Mouse (Mus musculus): Measurements from ENCODE around the gene Fam20a. TPM values are rescaled to one million over a fixed set of nuclear protein-coding genes. Genes with fewer than 3 reads are reported as not detected.
A peak's percentile ranks its signal among the peaks of the same experiment; 100 is the strongest.

The Fam20a gene
- total and polyA plus RNA-seq, 2 experiments: 6.9 to 30.6 TPM

DNA sequence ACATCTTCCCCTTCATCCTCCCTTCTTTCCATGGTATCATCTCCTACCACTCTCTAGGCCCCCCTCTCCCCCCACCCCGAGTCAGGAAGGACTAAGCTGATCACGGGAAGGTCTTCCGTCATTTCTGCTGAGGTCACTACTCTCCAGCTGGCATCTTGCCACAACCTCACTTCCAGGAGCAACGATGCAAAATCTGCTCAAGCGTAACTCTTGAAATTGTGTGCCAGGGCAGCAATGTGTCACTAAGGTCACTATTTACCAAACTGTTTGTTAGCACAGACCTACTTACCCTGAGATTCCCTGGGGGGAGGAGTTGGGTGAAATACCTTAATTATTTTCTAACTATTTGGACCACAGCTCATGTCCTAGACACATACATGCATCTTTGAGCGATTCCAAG lies 21.3 kb downstream of the Fam20a start:
- H3K27ac ChIP-seq (replicated peaks; ENCODE audit: insufficient read depth, low read depth, low read length): peak overlapping the region; percentile 90

DNA sequence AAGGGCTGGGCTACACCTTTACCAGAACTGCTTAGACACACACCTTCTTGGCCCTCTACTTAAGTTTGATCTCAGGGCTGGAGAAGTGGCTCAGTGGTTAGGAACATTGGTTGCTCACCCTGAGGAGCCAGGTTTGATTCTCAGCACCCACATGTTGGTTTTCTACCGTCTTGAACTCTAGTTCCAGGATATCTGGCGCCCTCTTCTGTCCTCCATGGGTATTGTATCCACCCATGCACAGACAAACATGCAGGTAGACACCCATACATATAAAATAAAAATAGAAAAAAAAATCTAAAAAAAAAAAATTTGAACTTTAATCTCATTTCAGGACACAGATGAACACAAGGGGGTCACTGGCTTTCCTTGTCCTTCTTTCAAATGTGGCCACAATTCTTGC lies 22.3 kb downstream of the Fam20a start:
- TF ChIP-seq POLR2A (IDR thresholded peaks at IDR 0.05; ENCODE audit: extremely low read depth, insufficient read depth, low read length): no peak
- TF ChIP-seq CTCF (IDR thresholded peaks at IDR 0.05; ENCODE audit: low read depth, low read length): 0 out of 2 replicates have a peak, but pooled peaks have one; percentile 15

More for the DNA sequence above, 21.3 kb downstream of the Fam20a start:
- TF ChIP-seq CTCF (IDR thresholded peaks at IDR 0.05; ENCODE audit: low read depth, low read length): no peak
- TF ChIP-seq POLR2A (IDR thresholded peaks at IDR 0.05; ENCODE audit: extremely low read depth, insufficient read depth, low read length): no peak
- Histone ChIP-seq H3K4me1 (ENCODE audit: control insufficient read depth, insufficient read depth, low read length) (peaks cover 33% of the 10 kb centered on the region), H3K9ac (ENCODE audit: low read depth, low read length) (no peak overlapping the region), H3K27me3 (ENCODE audit: control insufficient read depth, insufficient read depth, low read length) (no peaks in the 10 kb centered on the region), H3K36me3 (ENCODE audit: control insufficient read depth, insufficient read depth, low read length) (no peaks in the 10 kb centered on the region), H3K79me2 (ENCODE audit: control insufficient read depth, insufficient read depth, low read length) (peaks cover 30% of the 10 kb centered on the region; the same call in 1 of the 2 replicates), H3K4me3 (ENCODE audit: insufficient read depth, low read depth, low read length) (no peak overlapping the region)
- peak; percentile 95 for DNase-seq (ENCODE audit: extremely low read depth, low read depth, low spot score)
- WGBS: 6% methylated on average over 6 of the region's 6 CpGs

DNA sequence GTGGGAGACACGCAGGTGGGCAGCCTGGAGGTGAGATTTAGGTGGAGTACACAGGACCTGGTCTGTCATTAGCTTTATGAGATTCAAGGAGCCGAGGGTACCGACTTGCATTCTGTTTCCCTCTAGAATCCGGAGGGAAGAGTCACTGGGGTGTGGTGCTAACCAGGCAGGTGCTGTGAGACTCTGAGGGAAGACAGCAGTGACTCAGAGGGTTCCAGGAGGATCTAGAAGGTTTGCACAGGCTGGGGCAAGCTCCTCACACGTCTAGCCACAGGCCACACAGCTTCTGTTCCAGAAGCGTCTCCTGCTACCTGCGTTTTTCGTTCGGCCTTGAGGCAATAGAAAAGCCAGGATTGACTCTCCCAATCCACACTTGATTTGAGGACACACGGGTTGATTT lies 23.3 kb downstream of the Fam20a start:
- Histone ChIP-seq H3K79me2 (ENCODE audit: control insufficient read depth, insufficient read depth, low read length) (peaks cover 27% of the 10 kb centered on the region; the same call in 1 of the 2 replicates), H3K27ac (replicated peaks; ENCODE audit: insufficient read depth, low read depth, low read length) (no peak overlapping the region), H3K27me3 (ENCODE audit: control insufficient read depth, insufficient read depth, low read length) (no peaks in the 10 kb centered on the region), H3K4me3 (ENCODE audit: insufficient read depth, low read depth, low read length) (no peak overlapping the region), H3K36me3 (ENCODE audit: control insufficient read depth, insufficient read depth, low read length) (no peaks in the 10 kb centered on the region), H3K4me1 (ENCODE audit: control insufficient read depth, insufficient read depth, low read length) (peaks cover 19% of the 10 kb centered on the region), H3K9ac (ENCODE audit: low read depth, low read length) (no peak overlapping the region)
- WGBS: 90% methylated on average over 10 of the region's 10 CpGs
- DNase-seq (ENCODE audit: extremely low read depth, low read depth, low spot score): no peak
- no peak for TF ChIP-seq CTCF (IDR thresholded peaks at IDR 0.05; ENCODE audit: low read depth, low read length)
- no peak for TF ChIP-seq POLR2A (IDR thresholded peaks at IDR 0.05; ENCODE audit: extremely low read depth, insufficient read depth, low read length)

More for the DNA sequence above, 22.3 kb downstream of the Fam20a start:
- Histone ChIP-seq H3K27ac (replicated peaks; ENCODE audit: insufficient read depth, low read depth, low read length) (no peak overlapping the region), H3K9ac (ENCODE audit: low read depth, low read length) (no peak overlapping the region), H3K27me3 (ENCODE audit: control insufficient read depth, insufficient read depth, low read length) (no peaks in the 10 kb centered on the region), H3K79me2 (ENCODE audit: control insufficient read depth, insufficient read depth, low read length) (peaks cover 30% of the 10 kb centered on the region; the same call in 1 of the 2 replicates), H3K4me1 (ENCODE audit: control insufficient read depth, insufficient read depth, low read length) (peaks cover 29% of the 10 kb centered on the region), H3K4me3 (ENCODE audit: insufficient read depth, low read depth, low read length) (no peak overlapping the region), H3K36me3 (ENCODE audit: control insufficient read depth, insufficient read depth, low read length) (no peaks in the 10 kb centered on the region)
- 80% methylated on average over 2 of the region's 2 CpGs for WGBS
- no peak for DNase-seq (ENCODE audit: extremely low read depth, low read depth, low spot score)

DNA sequence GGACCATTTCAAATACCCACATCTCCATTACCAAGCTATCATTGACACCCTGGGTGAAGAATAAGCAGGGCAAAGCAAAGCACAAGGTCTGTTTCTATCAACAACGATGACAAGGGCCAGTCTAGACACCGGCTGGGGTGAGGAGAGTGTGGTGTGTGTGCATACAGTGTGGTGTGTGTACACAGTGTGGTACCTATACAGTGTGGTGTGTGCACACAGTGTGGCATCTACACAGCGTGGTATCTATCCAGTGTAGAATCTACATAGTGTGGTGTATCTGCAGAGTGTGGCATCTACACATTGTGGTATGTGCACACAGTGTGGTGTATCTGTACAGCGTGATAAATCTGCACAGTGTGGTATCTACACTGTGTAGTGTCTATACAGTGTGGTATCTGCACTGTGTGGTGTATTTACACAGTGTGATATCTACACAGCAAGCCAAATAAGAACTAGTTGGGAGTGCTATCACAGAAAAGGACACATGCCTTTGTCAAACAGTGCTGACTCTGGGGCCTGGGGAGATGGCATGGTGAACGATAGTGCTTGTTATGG lies 24.9 kb downstream of the Fam20a start:
- Histone ChIP-seq H3K4me1 (ENCODE audit: control insufficient read depth, insufficient read depth, low read length) (peaks cover 20% of the 10 kb centered on the region), H3K36me3 (ENCODE audit: control insufficient read depth, insufficient read depth, low read length) (no peaks in the 10 kb centered on the region), H3K27me3 (ENCODE audit: control insufficient read depth, insufficient read depth, low read length) (no peaks in the 10 kb centered on the region), H3K9ac (ENCODE audit: low read depth, low read length) (no peak overlapping the region), H3K4me3 (ENCODE audit: insufficient read depth, low read depth, low read length) (no peak overlapping the region), H3K79me2 (ENCODE audit: control insufficient read depth, insufficient read depth, low read length) (peaks cover 27% of the 10 kb centered on the region; the same call in 1 of the 2 replicates), H3K27ac (replicated peaks; ENCODE audit: insufficient read depth, low read depth, low read length) (no peak overlapping the region)
- no peak for DNase-seq (ENCODE audit: extremely low read depth, low read depth, low spot score)
- TF ChIP-seq CTCF (IDR thresholded peaks at IDR 0.05; ENCODE audit: low read depth, low read length) (no peak), POLR2A (IDR thresholded peaks at IDR 0.05; ENCODE audit: extremely low read depth, insufficient read depth, low read length) (no peak)
- 78% methylated on average over 5 of the region's 5 CpGs for WGBS

DNA sequence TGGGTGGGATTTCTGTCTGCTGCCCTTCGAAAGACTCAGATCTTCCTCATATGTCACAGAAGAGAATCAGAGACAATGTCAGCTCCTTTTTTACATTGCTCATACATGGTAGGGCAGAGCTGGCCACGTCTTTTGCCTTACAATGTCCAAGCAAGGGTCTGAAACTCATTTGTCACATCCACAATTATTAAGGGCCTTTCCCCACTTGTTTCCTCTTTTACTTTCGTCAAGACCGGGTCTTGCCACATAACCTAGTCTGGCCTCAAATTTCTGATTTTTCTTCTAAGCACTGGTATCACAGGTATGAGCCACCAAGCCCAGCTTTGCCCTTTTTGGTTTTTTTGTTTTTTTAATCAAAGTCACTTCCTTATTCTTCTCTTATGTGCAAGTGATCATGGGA lies 25.6 kb downstream of the Fam20a start:
- Histone ChIP-seq H3K9ac (ENCODE audit: low read depth, low read length) (no peak overlapping the region), H3K4me1 (ENCODE audit: control insufficient read depth, insufficient read depth, low read length) (peaks cover 18% of the 10 kb centered on the region), H3K79me2 (ENCODE audit: control insufficient read depth, insufficient read depth, low read length) (peaks cover 27% of the 10 kb centered on the region; the same call in 1 of the 2 replicates), H3K36me3 (ENCODE audit: control insufficient read depth, insufficient read depth, low read length) (no peaks in the 10 kb centered on the region), H3K4me3 (ENCODE audit: insufficient read depth, low read depth, low read length) (no peak overlapping the region), H3K27ac (replicated peaks; ENCODE audit: insufficient read depth, low read depth, low read length) (no peak overlapping the region), H3K27me3 (ENCODE audit: control insufficient read depth, insufficient read depth, low read length) (no peaks in the 10 kb centered on the region)
- 90% methylated on average over 4 of the region's 4 CpGs for WGBS
- no peak for TF ChIP-seq CTCF (IDR thresholded peaks at IDR 0.05; ENCODE audit: low read depth, low read length)
- TF ChIP-seq POLR2A (IDR thresholded peaks at IDR 0.05; ENCODE audit: extremely low read depth, insufficient read depth, low read length): no peak
- DNase-seq (ENCODE audit: extremely low read depth, low read depth, low spot score): no peak

DNA sequence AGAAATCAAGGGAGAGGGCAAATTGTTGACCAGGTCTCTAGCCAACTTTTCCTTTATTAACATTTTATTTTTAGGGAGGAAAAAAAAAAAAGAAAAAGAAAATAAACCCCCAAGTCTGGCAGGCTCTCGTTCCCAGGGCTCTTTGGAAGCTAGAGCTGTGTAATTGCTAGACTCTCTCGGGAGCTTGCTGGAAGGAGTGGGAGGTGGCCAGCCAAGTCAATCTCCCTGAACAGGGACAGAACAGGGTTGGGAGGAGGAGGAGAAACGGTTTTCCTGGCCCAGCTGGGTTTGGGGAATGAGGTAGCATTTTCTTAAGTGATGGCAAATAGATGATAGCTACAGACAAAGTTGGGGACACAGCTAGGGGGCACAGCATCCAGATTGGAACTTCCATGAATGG lies 29.3 kb downstream of the Fam20a start:
- peaks cover 5% of the 10 kb centered on the region for H3K36me3 ChIP-seq (ENCODE audit: control insufficient read depth, insufficient read depth, low read length)
- 68% methylated on average over 3 of the region's 3 CpGs for WGBS
- no peak for DNase-seq (ENCODE audit: extremely low read depth, low read depth, low spot score)
- H3K27ac ChIP-seq (replicated peaks; ENCODE audit: insufficient read depth, low read depth, low read length): no peak overlapping the region
- no peak overlapping the region for H3K4me3 ChIP-seq (ENCODE audit: insufficient read depth, low read depth, low read length)
- no peaks in the 10 kb centered on the region for H3K27me3 ChIP-seq (ENCODE audit: control insufficient read depth, insufficient read depth, low read length)
- no peak overlapping the region for H3K9ac ChIP-seq (ENCODE audit: low read depth, low read length)
- TF ChIP-seq POLR2A (IDR thresholded peaks at IDR 0.05; ENCODE audit: extremely low read depth, insufficient read depth, low read length) (no peak), CTCF (IDR thresholded peaks at IDR 0.05; ENCODE audit: low read depth, low read length) (no peak)
- H3K4me1 ChIP-seq (ENCODE audit: control insufficient read depth, insufficient read depth, low read length): peaks cover 11% of the 10 kb centered on the region
- peaks cover 10% of the 10 kb centered on the region for H3K79me2 ChIP-seq (ENCODE audit: control insufficient read depth, insufficient read depth, low read length)

Data from liver, adult 2 months (tissue).